Comparison of ENCODE assay signal across 17 mouse cellular contexts in genomic region chr17:45258007-45258406, GRCm38 (mm10).
"Had no signal": no experiment of that assay in that cellular context is flagged by ENCODE, and none has a peak within 500 bp of the region (broad histone marks: within the 10 kb centered on the region; RNA-seq: fewer than 3 reads in every experiment).

No protein-coding gene starts in this region.

- H3K4me2 ChIP-seq: limb, embryonic 12.5 days; lung, embryonic 15.5 days; neural tube, embryonic 12.5 days had no signal

- DNase-seq: kidney, adult 9 months; kidney, postnatal 36 days; liver; lung, postnatal 14 days; midbrain, embryonic 14.5 days; retina, postnatal 1 day; right cerebral cortex, postnatal 4 days; spleen, adult 18-20 months; thymus, adult 2 months had no signal

- H3K27me3 ChIP-seq: neural tube, embryonic 12.5 days had no signal

- H3K9me3 ChIP-seq: limb, embryonic 12.5 days; lung, embryonic 15.5 days; neural tube, embryonic 12.5 days had no signal

- H3K36me3 ChIP-seq: limb, embryonic 12.5 days; lung, embryonic 15.5 days; neural tube, embryonic 12.5 days had no signal

- H3K27ac ChIP-seq: kidney, postnatal 0 days; layer of hippocampus, adult 2 months; limb, embryonic 12.5 days; liver, embryonic 14.5 days; lung, embryonic 15.5 days; macrophage; neural tube, embryonic 12.5 days had no signal

- H3K4me3 ChIP-seq: layer of hippocampus, adult 2 months; limb, embryonic 12.5 days; lung, embryonic 15.5 days; myocyte; neural tube, embryonic 12.5 days had no signal

- H3K9ac ChIP-seq: limb, embryonic 12.5 days; liver, embryonic 14.5 days; lung, embryonic 15.5 days; neural tube, embryonic 12.5 days had no signal
